13 mouse cellular contexts compared by ENCODE assay signal in genomic region chr3:89328623-89329022, GRCm38 (mm10). TPM values are rescaled to one million over a fixed set of nuclear protein-coding genes. Genes with fewer than 3 reads are reported as not detected.
DNase-seq lines count a peak whose midpoint lies in the region; ATAC-seq and TF ChIP-seq lines count a peak whose summit lies in the region.
"Had no signal": no experiment of that assay in that cellular context is flagged by ENCODE, and none has a peak within 500 bp of the region (broad histone marks: within the 10 kb centered on the region; RNA-seq: fewer than 3 reads in every experiment).

No protein-coding gene starts in this region.

- peak overlapping the region; percentile 34; the same call in 1 of the 2 replicates for H3K9ac ChIP-seq in forebrain, embryonic 13.5 days
- no peak overlapping the region for H3K9ac ChIP-seq in forebrain, embryonic 15.5 days (replicated peaks)
- no peak overlapping the region for H3K9ac ChIP-seq in midbrain, embryonic 13.5 days (replicated peaks)
- H3K9ac ChIP-seq in embryonic facial prominence, embryonic 11.5 days (replicated peaks; ENCODE audit: low read length) = no peak overlapping the region; the same call in 1 of the 2 replicates

- H3K4me3 ChIP-seq in forebrain, embryonic 13.5 days = no peak overlapping the region
- no peak overlapping the region for H3K4me3 ChIP-seq in forebrain, embryonic 15.5 days
- H3K4me3 ChIP-seq in midbrain, embryonic 10.5 days = no peak overlapping the region
- no peak overlapping the region for H3K4me3 ChIP-seq in midbrain, embryonic 13.5 days (replicated peaks)
- no peak overlapping the region for H3K4me3 ChIP-seq in embryonic facial prominence, embryonic 11.5 days (ENCODE audit: low read depth, low read length)
- no peak overlapping the region for H3K4me3 ChIP-seq in small intestine, adult 2 months (ENCODE audit: low read depth, low read length)

- no peak overlapping the region for H3K4me2 ChIP-seq in forebrain, embryonic 13.5 days
- no peak overlapping the region for H3K4me2 ChIP-seq in forebrain, embryonic 15.5 days (replicated peaks)
- no peak overlapping the region for H3K4me2 ChIP-seq in midbrain, embryonic 13.5 days (replicated peaks)
- no peak overlapping the region for H3K4me2 ChIP-seq in embryonic facial prominence, embryonic 11.5 days (ENCODE audit: low read depth, low read length)

- TF ChIP-seq CTCF in small intestine, adult 2 months (IDR thresholded peaks at IDR 0.05; ENCODE audit: extremely low read depth, insufficient read length, insufficient replicate concordance, low read depth, low read length) = no peak

- peaks cover 7% of the 10 kb centered on the region for H3K36me3 ChIP-seq in forebrain, embryonic 13.5 days (ENCODE audit: poor library complexity, severe bottlenecking)
- peaks cover 1% of the 10 kb centered on the region; the same call in 1 of the 2 replicates for H3K36me3 ChIP-seq in forebrain, embryonic 15.5 days
- H3K36me3 ChIP-seq in midbrain, embryonic 10.5 days = peaks cover 8% of the 10 kb centered on the region
- H3K36me3 ChIP-seq in midbrain, embryonic 13.5 days = peaks cover 6% of the 10 kb centered on the region
- peaks cover 2% of the 10 kb centered on the region; the same call in 1 of the 2 replicates for H3K36me3 ChIP-seq in embryonic facial prominence, embryonic 11.5 days (replicated peaks; ENCODE audit: control insufficient read depth, insufficient read depth, low read depth, low read length)
- H3K36me3 ChIP-seq in small intestine, adult 2 months (ENCODE audit: control insufficient read depth, insufficient read depth, low read length) = no peaks in the 10 kb centered on the region

- H3K9me3 ChIP-seq in forebrain, embryonic 13.5 days (replicated peaks) = no peaks in the 10 kb centered on the region
- no peaks in the 10 kb centered on the region for H3K9me3 ChIP-seq in forebrain, embryonic 15.5 days
- no peaks in the 10 kb centered on the region for H3K9me3 ChIP-seq in midbrain, embryonic 10.5 days (replicated peaks)
- H3K9me3 ChIP-seq in midbrain, embryonic 13.5 days = no peaks in the 10 kb centered on the region
- H3K9me3 ChIP-seq in embryonic facial prominence, embryonic 11.5 days (replicated peaks; ENCODE audit: control insufficient read depth, low read length) = no peaks in the 10 kb centered on the region

- H3K27ac ChIP-seq in forebrain, embryonic 13.5 days = no peak overlapping the region
- no peak overlapping the region for H3K27ac ChIP-seq in forebrain, embryonic 15.5 days (replicated peaks)
- H3K27ac ChIP-seq in midbrain, embryonic 10.5 days (replicated peaks) = 0 out of 2 replicates have a peak overlapping the region, but pooled peaks have one; percentile 10
- no peak overlapping the region for H3K27ac ChIP-seq in midbrain, embryonic 13.5 days
- H3K27ac ChIP-seq in embryonic facial prominence, embryonic 11.5 days (replicated peaks; ENCODE audit: low read depth, low read length) = no peak overlapping the region
- peak overlapping the region; percentile 60 for H3K27ac ChIP-seq in small intestine, adult 2 months (ENCODE audit: insufficient read depth, low read depth, low read length)

- H3K27me3 ChIP-seq in forebrain, embryonic 13.5 days = no peaks in the 10 kb centered on the region; the same call in 1 of the 2 replicates
- no peaks in the 10 kb centered on the region for H3K27me3 ChIP-seq in forebrain, embryonic 15.5 days
- peaks cover 95% of the 10 kb centered on the region for H3K27me3 ChIP-seq in midbrain, embryonic 10.5 days (ENCODE audit: low read depth, poor library complexity, severe bottlenecking)
- peaks cover 12% of the 10 kb centered on the region; the same call in 1 of the 2 replicates for H3K27me3 ChIP-seq in midbrain, embryonic 13.5 days
- no peaks in the 10 kb centered on the region for H3K27me3 ChIP-seq in embryonic facial prominence, embryonic 11.5 days (ENCODE audit: control insufficient read depth, insufficient read depth, low read length)
- H3K27me3 ChIP-seq in small intestine, adult 2 months (ENCODE audit: control insufficient read depth, insufficient read depth, low read length) = no peaks in the 10 kb centered on the region

- 13% methylated on average over 4 of the region's 4 CpGs for WGBS in forebrain, embryonic 13.5 days
- WGBS in forebrain, embryonic 15.5 days = 17% methylated on average over 4 of the region's 4 CpGs
- 15% methylated on average over 4 of the region's 4 CpGs for WGBS in midbrain, embryonic 10.5 days
- WGBS in midbrain, embryonic 13.5 days = 13% methylated on average over 4 of the region's 4 CpGs
- 17% methylated on average over 4 of the region's 4 CpGs for WGBS in embryonic facial prominence, embryonic 11.5 days
- WGBS in small intestine, adult 2 months = 12% methylated on average over 4 of the region's 4 CpGs

- no peak for TF ChIP-seq POLR2A in small intestine, adult 2 months (IDR thresholded peaks at IDR 0.05; ENCODE audit: low read depth, low read length)

- no peak for DNase-seq in midbrain, embryonic 10.5 days (ENCODE audit: low spot score)
- peak; percentile 36 for DNase-seq in embryonic facial prominence, embryonic 11.5 days (ENCODE audit: low spot score)
- DNase-seq in layer of hippocampus, adult 18-20 months (ENCODE audit: low spot score in 2 of 2) = no peak
- DNase-seq in frontal cortex, postnatal 10 days (ENCODE audit: low spot score in 2 of 2) = no peak
- DNase-seq: cerebellum, adult 18-20 months; lung, adult 18-20 months had no signal

- H3K4me1 ChIP-seq in forebrain, embryonic 13.5 days = peaks cover 40% of the 10 kb centered on the region
- peaks cover 33% of the 10 kb centered on the region for H3K4me1 ChIP-seq in forebrain, embryonic 15.5 days
- peaks cover 53% of the 10 kb centered on the region for H3K4me1 ChIP-seq in midbrain, embryonic 10.5 days
- peaks cover 53% of the 10 kb centered on the region for H3K4me1 ChIP-seq in midbrain, embryonic 13.5 days (replicated peaks)
- H3K4me1 ChIP-seq in embryonic facial prominence, embryonic 11.5 days (ENCODE audit: control insufficient read depth, insufficient read depth, low read length) = peaks cover 2% of the 10 kb centered on the region; the same call in 1 of the 2 replicates
- H3K4me1 ChIP-seq in small intestine, adult 2 months (ENCODE audit: control insufficient read depth, insufficient read depth, insufficient read length, low read length) = peaks cover 33% of the 10 kb centered on the region

- no peak for ATAC-seq in forebrain, embryonic 13.5 days
- ATAC-seq in forebrain, embryonic 15.5 days (replicated peaks) = no peak
- no peak for ATAC-seq in midbrain, embryonic 13.5 days
- no peak for ATAC-seq in embryonic facial prominence, embryonic 11.5 days (replicated peaks; ENCODE audit: insufficient number of reproducible peaks, low FRiP score, low TSS enrichment, low read depth)

RNA-seq across cellular contexts. Expression of gene Efna3, which starts 5.9 kb away (rescaled TPM):
- 18.7 and 23.4 TPM in 2 replicates for polyA plus RNA-seq in forebrain, embryonic 13.5 days (2015; fragmentation: Nextera tagmentation; extraction: Ambion mirVana)
- 41.0 and 42.5 TPM in 2 replicates for polyA plus RNA-seq in forebrain, embryonic 15.5 days (2015; fragmentation: Nextera tagmentation; extraction: Ambion mirVana)
- 3.9 and 7.0 TPM in 2 replicates for polyA plus RNA-seq in midbrain, embryonic 10.5 days (2016; fragmentation: Nextera tagmentation; extraction: Ambion mirVana)
- polyA plus RNA-seq in midbrain, embryonic 13.5 days (2015; fragmentation: Nextera tagmentation; extraction: Ambion mirVana) = 21.8 and 22.5 TPM in 2 replicates
- polyA plus RNA-seq in embryonic facial prominence, embryonic 11.5 days (2014; fragmentation: Nextera tagmentation; extraction: Ambion mirVana) = 6.6 and 8.3 TPM in 2 replicates
- polyA plus RNA-seq in small intestine, adult 2 months (2012; rRNA removed) = 3.9 and 7.0 TPM in 2 replicates
- 10 to 100 TPM; 78.2 to 80.1 TPM for total RNA-seq in layer of hippocampus, adult 18-20 months (2021)
- total RNA-seq: neutrophil, adult 5-6 weeks had no signal

RNA-seq across cellular contexts. Expression of gene Efna4, which starts 9.2 kb away (rescaled TPM):
- polyA plus RNA-seq in forebrain, embryonic 13.5 days (2015; fragmentation: Nextera tagmentation; extraction: Ambion mirVana) = 16.0 and 16.3 TPM in 2 replicates
- polyA plus RNA-seq in forebrain, embryonic 15.5 days (2015; fragmentation: Nextera tagmentation; extraction: Ambion mirVana) = 14.4 and 15.7 TPM in 2 replicates
- polyA plus RNA-seq in midbrain, embryonic 10.5 days (2016; fragmentation: Nextera tagmentation; extraction: Ambion mirVana) = 20.5 and 21.9 TPM in 2 replicates
- polyA plus RNA-seq in midbrain, embryonic 13.5 days (2015; fragmentation: Nextera tagmentation; extraction: Ambion mirVana) = 8.8 and 11.4 TPM in 2 replicates
- 39.1 and 39.5 TPM in 2 replicates for polyA plus RNA-seq in embryonic facial prominence, embryonic 11.5 days (2014; fragmentation: Nextera tagmentation; extraction: Ambion mirVana)
- polyA plus RNA-seq in small intestine, adult 2 months (2012; rRNA removed) = 11.6 and 20.0 TPM in 2 replicates
- under 1 TPM; 0.53 to 0.77 TPM for total RNA-seq in layer of hippocampus, adult 18-20 months (2021)
- total RNA-seq: neutrophil, adult 5-6 weeks had no signal

RNA-seq across cellular contexts. Expression of gene Adam15, which starts 21.2 kb away (rescaled TPM):
- 24.1 and 27.5 TPM in 2 replicates for polyA plus RNA-seq in forebrain, embryonic 13.5 days (2015; fragmentation: Nextera tagmentation; extraction: Ambion mirVana)
- 32.9 and 34.0 TPM in 2 replicates for polyA plus RNA-seq in forebrain, embryonic 15.5 days (2015; fragmentation: Nextera tagmentation; extraction: Ambion mirVana)
- 30.5 and 34.9 TPM in 2 replicates for polyA plus RNA-seq in midbrain, embryonic 10.5 days (2016; fragmentation: Nextera tagmentation; extraction: Ambion mirVana)
- polyA plus RNA-seq in midbrain, embryonic 13.5 days (2015; fragmentation: Nextera tagmentation; extraction: Ambion mirVana) = 28.2 and 34.2 TPM in 2 replicates
- 17.8 and 17.9 TPM in 2 replicates for polyA plus RNA-seq in embryonic facial prominence, embryonic 11.5 days (2014; fragmentation: Nextera tagmentation; extraction: Ambion mirVana)
- 48.9 and 70.7 TPM in 2 replicates for polyA plus RNA-seq in small intestine, adult 2 months (2012; rRNA removed)
- total RNA-seq in layer of hippocampus, adult 18-20 months (2021) = 100 to 1,000 TPM; 120 to 126 TPM

RNA-seq across cellular contexts. Expression of gene Dcst2, which starts 33.2 kb away (rescaled TPM):
- 0.06 and 0.13 TPM in 2 replicates for polyA plus RNA-seq in forebrain, embryonic 13.5 days (2015; fragmentation: Nextera tagmentation; extraction: Ambion mirVana)
- 0.11 and 0.13 TPM in 2 replicates for polyA plus RNA-seq in forebrain, embryonic 15.5 days (2015; fragmentation: Nextera tagmentation; extraction: Ambion mirVana)
- polyA plus RNA-seq in midbrain, embryonic 10.5 days (2016; fragmentation: Nextera tagmentation; extraction: Ambion mirVana) = 0.11 and 0.12 TPM in 2 replicates
- polyA plus RNA-seq in midbrain, embryonic 13.5 days (2015; fragmentation: Nextera tagmentation; extraction: Ambion mirVana) = 0.19 and 0.24 TPM in 2 replicates
- polyA plus RNA-seq in embryonic facial prominence, embryonic 11.5 days (2014; fragmentation: Nextera tagmentation; extraction: Ambion mirVana) = 0.32 TPM in 1 of 2 replicates, not detected in the other
- 0.93 and 1.2 TPM in 2 replicates for polyA plus RNA-seq in small intestine, adult 2 months (2012; rRNA removed)
- under 1 TPM; 0.22 to 0.41 TPM for total RNA-seq in layer of hippocampus, adult 18-20 months (2021)
- total RNA-seq: heart, adult 8-10 months; neutrophil, adult 5-6 weeks had no signal

RNA-seq across cellular contexts. Expression of gene Dcst1, which starts 36.4 kb away (rescaled TPM):
- polyA plus RNA-seq in forebrain, embryonic 13.5 days (2015; fragmentation: Nextera tagmentation; extraction: Ambion mirVana) = 0.37 and 0.57 TPM in 2 replicates
- 0.51 and 0.89 TPM in 2 replicates for polyA plus RNA-seq in forebrain, embryonic 15.5 days (2015; fragmentation: Nextera tagmentation; extraction: Ambion mirVana)
- 0.11 and 0.20 TPM in 2 replicates for polyA plus RNA-seq in midbrain, embryonic 10.5 days (2016; fragmentation: Nextera tagmentation; extraction: Ambion mirVana)
- polyA plus RNA-seq in midbrain, embryonic 13.5 days (2015; fragmentation: Nextera tagmentation; extraction: Ambion mirVana) = 0.88 and 0.93 TPM in 2 replicates
- 0.21 TPM in 1 of 2 replicates, not detected in the other for polyA plus RNA-seq in embryonic facial prominence, embryonic 11.5 days (2014; fragmentation: Nextera tagmentation; extraction: Ambion mirVana)
- polyA plus RNA-seq in small intestine, adult 2 months (2012; rRNA removed) = 2.0 and 9.1 TPM in 2 replicates
- not detected for total RNA-seq in layer of hippocampus, adult 18-20 months (2021)
- total RNA-seq: heart, adult 8-10 months; left cerebral cortex, postnatal 10 days; neutrophil, adult 5-6 weeks had no signal

Comparison
In these comparisons a context has a peak if more than half of its experiments do, and no peak if none do; other contexts are left out.
1. H3K27ac ChIP-seq: peak in midbrain, embryonic 10.5 days (single experiment) and small intestine, adult 2 months (single experiment); none in forebrain, embryonic 13.5 days (single experiment), forebrain, embryonic 15.5 days (single experiment), midbrain, embryonic 13.5 days (single experiment) and embryonic facial prominence, embryonic 11.5 days (single experiment).